Mouse (Mus musculus): ENCODE measurements around the gene Clba1. TPM values are rescaled to one million over a fixed set of nuclear protein-coding genes. Genes with fewer than 3 reads are reported as not detected.
A peak's percentile ranks its signal among the peaks of the same experiment; 100 is the strongest.

The Clba1 gene
- total RNA-seq, 2 experiments from 2014 or later: 1.9 to 2.2 TPM

DNA sequence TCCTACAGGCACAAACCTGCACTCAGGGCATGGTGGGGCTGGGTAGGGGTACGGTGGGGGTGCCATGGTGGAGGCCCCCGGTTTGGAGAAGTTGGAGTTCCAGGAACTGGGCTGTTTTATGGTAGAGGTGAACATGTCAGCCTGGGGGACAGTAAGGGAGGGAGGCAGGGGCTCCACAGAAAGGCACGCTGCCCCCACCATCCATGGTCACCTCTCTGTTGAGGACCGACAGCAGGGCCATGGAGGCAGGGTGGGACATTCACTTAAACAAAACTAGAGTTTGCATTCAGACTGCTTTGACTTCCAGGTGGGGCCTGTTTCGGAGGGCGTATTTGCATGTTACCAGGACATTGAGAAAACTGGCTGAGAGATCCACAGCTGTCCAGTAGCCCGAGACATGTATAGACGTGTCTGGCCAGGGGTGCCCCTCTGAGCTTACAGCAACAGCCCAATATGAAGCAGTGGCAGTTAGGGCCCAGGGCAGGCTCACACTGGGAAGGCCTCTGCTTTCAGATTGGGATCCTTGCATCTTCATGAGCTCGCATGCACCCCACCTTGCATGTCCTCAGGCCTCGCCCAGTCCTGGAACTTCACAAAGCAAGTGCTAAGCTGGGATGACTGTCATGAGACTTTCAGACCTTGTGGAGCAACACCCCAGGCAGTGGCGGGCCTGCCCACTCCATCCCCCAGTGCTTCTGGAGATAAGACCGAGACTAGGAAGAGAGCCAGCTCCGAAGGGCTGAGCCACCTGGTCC lies 15.0 kb upstream of the Clba1 start:
- DNase-seq: peak; percentile 80 to 85
- intact Hi-C loops (cut with DNase I): no loop called here

DNA sequence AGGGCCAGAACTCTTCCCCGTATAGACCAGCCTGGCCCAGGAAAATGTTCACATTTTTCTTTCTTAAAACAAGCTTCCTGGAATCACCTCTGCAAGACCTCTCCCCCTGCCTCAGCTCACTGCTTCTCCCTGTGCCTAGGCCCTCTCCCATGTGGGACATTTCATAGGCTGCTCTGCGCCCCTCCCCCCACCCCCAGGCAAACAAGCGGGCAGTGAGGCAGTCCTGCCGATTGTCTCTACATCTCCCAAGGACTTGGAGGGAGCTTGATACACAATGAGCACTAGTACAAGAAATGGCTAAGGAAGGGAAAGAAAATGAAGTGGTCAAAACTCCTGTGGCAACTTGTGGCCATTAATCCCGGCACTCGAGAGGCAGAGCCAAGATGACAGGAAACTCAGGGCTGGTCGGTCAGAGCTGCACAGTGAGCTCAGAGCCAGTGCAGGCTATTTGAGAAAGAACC lies 14.4 kb upstream of the Clba1 start:
- no peak for DNase-seq
- intact Hi-C loops (cut with DNase I): no loop called here

DNA sequence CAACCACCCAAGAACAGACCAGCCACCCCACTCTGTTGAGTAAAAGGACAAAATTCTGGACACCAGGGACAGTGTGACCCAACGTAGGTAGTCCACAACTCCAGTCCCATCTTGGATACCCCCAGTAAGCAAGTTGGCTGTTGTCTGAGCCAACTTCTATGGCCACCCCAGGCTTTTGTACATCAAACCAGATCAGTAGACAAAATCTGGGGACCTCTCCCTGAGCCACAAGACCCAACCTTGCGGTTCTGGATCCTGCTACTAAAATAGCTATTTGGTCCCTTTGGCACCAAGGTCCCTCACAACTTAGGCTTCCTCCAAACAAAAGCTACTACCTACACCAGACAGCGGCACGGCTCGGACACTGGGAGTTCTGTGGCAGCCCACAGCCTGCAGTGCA lies 13.7 kb upstream of the Clba1 start:
- intact Hi-C loops (cut with DNase I): no loop called here
- no peak for DNase-seq

DNA sequence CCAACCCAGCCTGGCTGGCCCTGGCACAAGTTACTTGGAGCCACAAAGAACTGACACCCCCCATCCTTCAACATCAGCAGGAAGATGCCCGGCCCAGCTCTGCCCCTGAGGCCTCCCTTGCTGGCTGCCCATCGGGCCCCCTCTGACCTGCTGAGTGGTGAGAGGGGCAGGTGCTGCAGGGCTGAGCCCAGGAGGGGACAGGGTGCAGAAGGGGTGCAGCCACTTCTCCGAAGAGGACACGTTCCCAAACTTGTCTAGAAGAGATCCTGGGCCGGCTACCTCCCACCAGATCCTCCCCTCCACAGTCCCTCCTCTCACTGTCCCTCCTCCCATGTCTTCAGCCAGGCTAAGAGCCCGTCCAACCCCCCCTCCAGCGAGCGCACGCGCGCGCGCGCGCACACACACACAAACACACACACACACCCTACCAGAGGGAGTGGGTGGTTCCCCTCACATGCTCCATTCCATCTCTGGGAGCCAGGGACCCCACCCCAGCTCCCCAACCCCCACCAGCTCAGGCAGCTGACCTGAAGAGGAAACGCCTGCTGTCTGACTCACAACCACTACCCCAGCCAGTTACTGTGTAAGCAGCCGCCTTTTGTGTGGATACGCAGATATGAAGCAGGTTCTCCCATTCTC lies 13.2 kb upstream of the Clba1 start:
- DNase-seq: peak; percentile 62 to 64
- intact Hi-C loops (cut with DNase I): no loop called here

DNA sequence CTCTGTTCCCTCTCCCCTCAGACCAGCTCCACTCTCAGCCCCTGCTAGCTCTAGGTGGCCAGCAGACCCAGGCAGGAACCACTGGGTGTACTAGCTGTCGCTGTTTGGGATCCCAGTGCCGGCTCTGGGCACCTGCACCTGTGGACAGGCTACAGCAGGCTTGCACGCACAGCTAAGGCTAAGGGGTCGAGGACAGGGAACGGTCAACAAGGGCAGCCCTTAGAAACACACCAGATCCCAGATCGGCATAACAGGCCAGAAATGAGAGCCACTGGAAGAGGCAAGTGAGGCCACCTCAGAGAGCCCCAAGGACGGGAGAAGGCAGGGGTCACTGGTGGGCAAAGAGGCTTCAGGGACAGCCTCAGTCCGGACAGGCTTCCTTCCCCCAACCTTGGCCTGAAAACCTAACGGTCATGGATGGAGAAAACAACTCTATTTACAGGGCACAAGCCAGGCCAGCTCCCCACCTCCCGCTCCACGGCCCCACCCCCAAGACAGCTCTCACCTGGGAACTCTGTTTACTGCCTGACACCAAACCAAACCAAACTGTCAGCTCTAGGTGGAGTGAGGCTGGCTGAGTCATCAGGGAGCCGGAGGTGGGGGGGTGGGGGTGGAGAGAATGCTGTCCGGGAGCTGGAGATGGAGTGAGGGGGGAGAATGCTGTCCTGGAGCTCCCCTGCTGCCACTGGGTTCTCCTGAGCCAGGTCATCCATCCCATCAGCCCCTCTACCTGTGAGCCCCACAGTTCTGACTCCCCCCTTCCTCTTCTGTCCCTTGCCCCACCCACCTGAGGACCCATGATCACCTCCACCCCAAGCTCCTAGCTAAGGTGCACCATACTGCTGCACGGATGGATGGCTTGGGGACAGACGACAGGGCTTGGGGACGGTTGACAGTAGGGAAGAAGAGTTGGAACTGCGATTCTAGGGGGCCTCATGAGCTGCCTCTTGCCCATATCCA lies 11.9 kb upstream of the Clba1 start:
- intact Hi-C loops (cut with DNase I): no loop called here
- no peak for DNase-seq

DNA sequence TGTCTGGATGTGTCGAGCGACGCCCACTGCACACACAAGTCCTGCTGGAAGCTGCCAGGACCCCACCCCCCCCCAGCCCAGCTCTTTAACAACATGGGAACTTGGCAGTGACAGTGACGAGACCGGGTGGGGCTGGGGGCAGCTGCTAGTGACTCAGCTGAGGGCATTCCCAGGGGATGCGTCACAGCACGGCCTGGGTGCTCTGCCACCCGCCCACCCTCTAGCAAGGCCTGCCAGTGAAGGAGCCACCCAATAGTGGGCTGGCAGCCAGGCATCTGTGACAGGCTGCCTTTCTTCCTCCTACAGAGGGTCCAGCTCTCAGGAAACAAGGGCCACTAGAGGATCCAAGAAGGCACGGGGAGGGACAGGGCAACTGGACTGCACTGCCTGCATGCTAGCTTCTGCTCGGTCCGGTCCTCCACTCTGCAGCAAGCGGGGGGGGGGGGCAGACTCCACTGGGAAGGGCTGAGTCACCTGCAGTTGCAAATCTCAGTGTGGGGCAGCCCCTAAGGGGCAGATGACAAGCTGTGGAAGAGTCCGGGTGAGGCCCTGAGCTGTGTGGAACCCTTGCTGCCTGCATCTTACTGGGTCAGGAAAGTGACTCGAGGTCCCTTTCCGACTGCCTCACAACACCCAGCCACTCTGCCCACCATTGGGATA lies 10.9 kb upstream of the Clba1 start:
- intact Hi-C loops (cut with DNase I): no loop called here
- DNase-seq: peak in 1 of 2 experiments; percentile 43

DNA sequence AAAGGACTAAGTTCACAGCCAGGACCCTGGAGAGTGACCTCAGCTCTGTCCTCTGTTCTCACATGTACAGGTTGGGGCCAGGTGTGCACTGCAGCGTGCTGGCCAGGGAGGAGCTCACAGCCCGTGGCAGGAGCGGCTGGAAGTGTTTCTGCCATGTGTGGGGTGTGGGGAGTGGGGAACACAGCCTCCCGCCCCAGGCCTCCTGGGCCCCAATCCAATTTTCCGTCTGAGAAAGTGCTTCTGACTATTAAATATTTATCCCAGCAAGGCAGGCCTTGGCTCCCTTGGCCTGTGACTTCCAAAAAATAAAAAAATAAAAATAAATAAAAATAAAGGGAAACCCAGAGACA lies 10.4 kb upstream of the Clba1 start:
- no peak for DNase-seq
- intact Hi-C loops (cut with DNase I): no loop called here

DNA sequence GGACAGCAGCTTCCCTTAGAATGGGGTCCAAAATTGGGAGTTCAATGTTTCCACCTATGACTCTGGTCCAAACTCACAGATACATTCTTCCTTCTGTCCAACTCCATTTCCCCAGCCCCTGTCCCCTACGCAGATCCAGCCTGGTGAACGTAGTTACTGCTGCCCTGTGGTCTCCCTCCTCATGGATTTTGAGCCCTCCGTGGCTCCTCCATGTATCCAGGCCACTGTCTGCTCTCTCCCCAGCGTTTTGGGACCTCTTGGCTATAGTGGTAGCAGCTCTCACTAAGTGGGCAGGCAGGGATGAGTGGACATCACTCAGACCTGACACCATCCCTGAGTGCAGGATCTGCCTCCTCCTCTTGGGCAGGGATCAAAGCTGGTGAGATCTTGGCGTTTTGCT lies 10.0 kb upstream of the Clba1 start:
- no peak for DNase-seq
- intact Hi-C loops (cut with DNase I): no loop called here

DNA sequence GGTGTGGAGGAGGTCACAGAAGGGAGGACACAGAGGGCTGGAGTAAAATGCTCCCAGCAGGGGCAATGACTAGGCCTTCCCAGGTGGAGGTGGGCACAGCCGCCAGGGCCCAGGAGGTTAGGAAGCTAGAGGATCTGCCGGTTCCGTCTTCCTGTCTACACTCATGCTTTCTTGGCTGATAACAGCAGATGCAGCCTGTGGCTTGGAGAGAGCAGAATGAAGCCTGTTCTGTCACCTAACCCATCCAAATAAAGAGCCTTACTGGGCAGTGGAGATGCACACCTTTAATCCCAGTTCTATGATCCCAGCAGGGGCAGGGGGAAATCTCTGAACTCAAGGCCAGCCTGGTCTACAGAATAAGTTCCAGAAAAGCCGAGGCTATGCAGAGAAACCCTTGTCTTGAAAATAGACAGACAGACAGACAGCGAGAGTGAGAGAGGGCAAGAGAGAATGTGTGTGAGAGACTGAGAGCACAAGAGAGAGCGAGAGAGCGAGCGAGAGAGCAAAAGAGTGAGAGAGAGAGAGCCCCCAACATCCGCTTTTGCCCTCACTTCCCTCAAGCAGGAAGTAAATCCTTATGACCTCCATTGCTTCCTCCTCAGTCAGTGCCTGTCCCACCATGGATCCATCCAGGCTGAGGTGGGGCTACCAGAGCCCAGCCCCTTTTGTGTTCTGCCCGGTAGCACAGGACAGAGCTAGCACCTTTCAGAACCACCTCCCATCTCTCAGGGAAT lies 9.3 kb upstream of the Clba1 start:
- DNase-seq: no peak

DNA sequence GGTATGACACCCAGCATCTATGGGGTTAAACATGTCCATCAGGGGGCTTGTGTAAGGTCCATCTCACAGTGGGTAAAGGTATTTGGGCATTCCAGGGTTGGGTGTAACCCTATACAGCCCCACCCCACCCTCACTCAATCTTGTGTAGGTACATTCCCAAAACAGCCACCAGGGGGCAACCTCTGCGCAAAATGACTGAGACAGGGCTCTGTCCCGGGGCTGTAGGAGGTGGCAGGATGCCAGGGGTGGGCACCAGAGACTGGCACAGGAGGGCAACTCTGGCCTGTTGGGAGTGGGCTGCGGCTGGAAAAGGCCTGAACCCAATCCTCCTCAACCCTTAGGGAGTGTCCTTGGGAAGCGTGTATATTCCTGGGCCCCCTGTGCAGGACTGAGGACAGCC lies 8.3 kb upstream of the Clba1 start:
- intact Hi-C loops (cut with DNase I): loop anchor here (5.0 kb wide), 1 partner anchor 53 kb away; no protein-coding TSS in a partner anchor

More for the DNA sequence above, 9.3 kb upstream of the Clba1 start:
- intact Hi-C loops (cut with DNase I): no loop called here

DNA sequence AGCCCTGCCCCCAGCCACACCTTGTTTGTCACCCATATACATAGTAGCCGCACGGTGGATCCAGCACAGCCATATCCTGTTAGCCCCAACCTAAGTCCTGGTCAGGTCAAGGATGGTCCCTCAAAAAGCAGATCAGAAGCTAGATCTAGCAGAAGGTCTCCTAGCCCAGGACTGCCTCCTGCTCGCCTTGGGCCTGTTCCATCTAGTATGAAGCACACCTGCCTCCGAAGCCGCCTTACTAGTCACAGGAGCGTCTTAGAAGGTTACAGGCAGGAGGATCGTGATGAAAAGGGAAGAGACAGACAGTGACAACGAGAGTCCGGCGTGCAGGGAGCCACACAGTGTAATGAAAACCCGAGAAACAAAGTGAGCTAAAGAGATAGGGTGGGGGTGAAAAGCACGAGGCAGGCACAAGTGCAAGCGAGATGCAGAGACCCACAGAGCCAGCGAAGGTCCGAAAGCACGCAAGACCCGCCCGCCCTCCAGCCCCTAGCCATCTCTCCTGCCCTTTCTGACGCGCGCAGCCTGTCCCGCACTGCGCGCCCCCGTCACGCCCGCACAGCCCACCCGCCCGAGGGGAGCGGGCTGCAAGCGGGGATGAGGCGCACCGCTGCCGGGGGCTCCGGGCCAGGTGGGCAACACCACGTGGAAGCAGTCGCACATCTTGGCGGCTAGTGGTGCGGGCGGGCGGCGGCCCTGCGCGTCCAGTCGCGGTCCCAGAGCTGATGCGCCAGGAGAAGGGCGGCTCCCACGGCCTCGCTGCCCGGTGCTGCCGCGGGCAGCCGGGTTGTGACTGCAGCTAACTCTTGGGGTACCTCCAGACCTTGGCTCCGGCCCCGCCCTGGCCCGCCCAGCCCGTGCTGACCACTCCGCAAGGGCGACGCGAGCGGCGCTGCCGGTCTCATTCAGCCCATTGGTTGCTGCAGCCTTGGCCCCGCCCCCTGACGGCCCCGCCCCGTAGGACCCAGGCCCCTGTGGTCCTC lies 6.6 kb upstream of the Clba1 start, which contains the start of gene Ahnak2:
Gene Ahnak2, minus strand, starts transcription at position 794 of the 983 bp plus-strand sequence.
- intact Hi-C loops (cut with DNase I): loop anchor here (1.0 to 5.0 kb wide), 2 partner anchors 41 to 55 kb away; no protein-coding TSS in a partner anchor
- peak in 1 of 2 experiments; percentile 27 for DNase-seq

More for the DNA sequence above, 8.3 kb upstream of the Clba1 start:
- peak; percentile 69 to 82 for DNase-seq

DNA sequence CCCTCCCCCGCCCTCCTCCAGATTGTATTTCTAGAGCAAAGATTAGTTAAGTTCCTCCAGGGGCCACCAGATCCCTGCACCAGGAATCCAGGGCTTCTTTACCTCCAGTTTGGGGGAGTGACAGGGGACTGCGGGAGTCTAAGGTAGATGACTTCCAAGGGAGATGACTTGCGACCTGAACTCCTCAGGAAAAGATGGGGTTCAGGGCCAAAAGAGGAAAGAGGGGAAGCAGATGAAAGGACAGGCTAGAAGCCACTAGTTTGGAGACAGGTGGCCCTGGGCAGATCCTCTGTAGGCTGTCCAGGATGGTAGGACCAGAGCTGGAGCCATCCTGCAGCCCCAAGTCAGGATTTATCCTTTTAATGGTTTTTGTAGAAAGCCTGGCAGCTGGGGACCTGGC lies 5.8 kb upstream of the Clba1 start:
- no peak for DNase-seq
- intact Hi-C loops (cut with DNase I): loop anchor here (5.0 kb wide), 1 partner anchor 56 kb away; no protein-coding TSS in a partner anchor

DNA sequence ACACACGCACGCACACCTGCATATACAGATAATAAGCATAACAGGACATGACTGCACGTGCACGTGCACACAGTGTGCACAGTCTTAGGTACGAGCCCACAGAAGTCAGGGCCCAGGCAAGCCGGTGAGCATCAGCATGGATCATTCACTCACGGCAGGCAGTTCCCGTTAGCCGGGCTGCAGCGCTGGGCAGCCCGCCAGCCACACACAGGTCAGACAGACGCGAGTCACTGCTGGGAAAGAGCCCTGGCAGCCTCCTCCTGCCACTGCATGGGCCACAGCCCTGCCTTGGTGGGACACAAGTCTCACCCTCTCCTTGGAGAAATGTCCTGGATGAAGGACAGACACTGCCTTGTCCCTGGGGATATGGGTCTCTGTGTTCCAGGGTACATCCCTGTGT lies 4.7 kb upstream of the Clba1 start:
- intact Hi-C loops (cut with DNase I): loop anchor here (5.0 kb wide), 1 partner anchor 57 kb away; no protein-coding TSS in a partner anchor
- DNase-seq: peak; percentile 57 to 60

DNA sequence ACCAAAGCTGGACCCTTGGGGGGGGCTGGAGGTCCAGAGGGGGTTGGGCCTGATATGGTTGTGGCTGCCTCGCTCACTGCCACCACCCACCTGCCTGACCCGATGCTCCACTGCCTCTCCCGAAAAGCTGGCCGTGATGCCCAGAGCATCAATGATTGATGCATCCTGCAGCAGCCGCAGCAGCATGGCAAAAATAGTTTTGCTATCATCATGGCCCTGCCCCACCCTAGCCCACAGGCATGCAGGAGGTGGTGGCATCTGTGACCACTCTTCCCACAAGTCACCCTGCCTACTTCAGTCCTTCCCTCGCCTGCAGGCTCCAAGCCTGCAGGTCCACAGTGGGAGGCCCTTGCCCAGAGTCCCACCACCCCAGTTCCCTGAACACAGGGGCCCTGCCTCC lies 2.7 kb upstream of the Clba1 start:
- intact Hi-C loops (cut with DNase I): no loop called here
- no peak for DNase-seq

DNA sequence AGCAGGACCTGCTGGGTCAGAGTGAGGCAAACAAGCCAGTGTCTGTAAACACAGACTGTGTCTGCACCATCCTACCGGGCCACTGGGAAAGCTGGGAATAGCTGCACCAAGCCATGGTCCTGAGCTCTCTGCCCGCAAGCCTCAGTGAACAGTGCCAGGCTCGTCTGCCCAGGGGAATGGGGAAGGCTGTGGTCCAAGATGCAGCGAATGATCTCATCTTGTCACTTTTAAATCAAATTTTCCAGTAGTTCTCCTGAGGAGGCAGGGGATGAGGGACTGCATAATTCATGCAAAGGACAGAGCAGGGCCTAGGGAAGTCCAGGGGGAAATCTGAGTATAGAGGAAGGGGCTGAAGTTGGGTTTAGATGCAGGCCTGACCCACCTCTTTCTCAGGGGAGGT lies 941 bp upstream of the Clba1 start:
- no peak for DNase-seq
- intact Hi-C loops (cut with DNase I): no loop called here

DNA sequence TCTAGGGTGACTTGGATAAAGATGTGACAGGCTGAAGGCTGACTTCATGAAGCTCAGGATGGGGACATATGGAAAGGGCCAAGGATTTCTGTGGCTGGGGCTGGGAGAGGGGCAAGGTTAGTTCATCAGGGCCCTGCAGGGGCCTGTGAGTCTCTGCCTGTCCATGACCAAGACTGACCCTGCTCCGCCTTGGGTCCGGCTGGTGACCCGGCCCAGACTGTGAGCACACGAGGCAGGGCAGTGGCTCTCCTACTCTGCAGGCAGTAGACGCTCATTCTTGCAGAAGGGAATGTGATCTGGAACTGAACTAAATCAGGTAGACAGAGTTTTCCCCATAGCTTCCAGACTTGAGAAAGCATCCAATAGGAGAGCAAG lies 538 bp upstream of the Clba1 start:
- DNase-seq: no peak
- intact Hi-C loops (cut with DNase I): no loop called here

DNA sequence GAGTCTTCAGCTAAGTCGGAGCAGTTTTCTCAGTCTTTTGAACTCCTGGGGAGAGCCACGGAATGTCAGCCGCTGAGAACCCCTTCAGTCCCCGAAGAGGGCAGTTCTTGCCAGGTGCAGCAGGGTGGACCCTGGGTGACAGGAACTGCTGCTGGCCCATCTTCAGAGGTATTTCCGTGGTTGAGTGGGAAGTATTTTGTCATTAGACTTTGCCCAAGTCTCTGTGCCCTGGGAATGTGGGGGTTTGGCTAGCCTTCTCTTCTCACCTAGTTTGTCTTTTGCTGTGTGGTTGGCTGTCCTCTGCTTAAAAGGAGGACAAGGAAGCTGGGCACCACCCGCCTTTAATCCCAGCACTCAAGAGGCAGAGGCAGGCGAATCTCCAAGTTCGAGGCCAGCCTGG lies 904 bp downstream of the Clba1 start:
- DNase-seq: no peak
- intact Hi-C loops (cut with DNase I): loop anchor here (2.0 kb wide), 1 partner anchor 19 kb away; the partner anchor contains the start of gene Cdca4
